Mouse (Mus musculus): ENCODE results near the gene Gucy2c. TPM values are rescaled to one million over a fixed set of nuclear protein-coding genes. Genes with fewer than 3 reads are reported as not detected.
A peak's percentile ranks its signal among the peaks of the same experiment; 100 is the strongest.

Gene Gucy2c
- polyA plus RNA-seq, 1 experiment from 2014 or later, result 78.4 TPM

GRCm38 (mm10) chr6:136672467-136672866 is 109.1 kb downstream of the Gucy2c start:
- Histone ChIP-seq H3K4me1 (replicated peaks; ENCODE audit: control insufficient read depth, insufficient read depth, low read length) (no peaks in the 10 kb centered on the region), H3K36me3 (ENCODE audit: control insufficient read depth, insufficient read depth) (no peaks in the 10 kb centered on the region), H3K9ac (ENCODE audit: low read depth, low read length) (no peak overlapping the region), H3K9me3 (ENCODE audit: control insufficient read depth) (no peaks in the 10 kb centered on the region), H3K4me3 (ENCODE audit: low read depth, low read length) (no peak overlapping the region), H3K27ac (ENCODE audit: low read depth, low read length) (no peak overlapping the region), H3K4me2 (replicated peaks; ENCODE audit: low read depth) (no peak overlapping the region), H3K27me3 (replicated peaks; ENCODE audit: control insufficient read depth, insufficient read depth, low read length) (no peaks in the 10 kb centered on the region)
- 39% methylated on average over 7 of the region's 7 CpGs for WGBS
- TF ChIP-seq CTCF (IDR thresholded peaks at IDR 0.05; ENCODE audit: low read depth), result peak; percentile 33
- no peak; the same call in 1 of the 2 replicates for ATAC-seq

- 0 out of 2 replicates have a peak, but pooled peaks have one; percentile 27 for ATAC-seq
- TF ChIP-seq CTCF (IDR thresholded peaks at IDR 0.05; ENCODE audit: low read depth), result no peak
Measured at GRCm38 (mm10) chr6:136669274-136669673, 112.3 kb downstream of the Gucy2c start.

DNA sequence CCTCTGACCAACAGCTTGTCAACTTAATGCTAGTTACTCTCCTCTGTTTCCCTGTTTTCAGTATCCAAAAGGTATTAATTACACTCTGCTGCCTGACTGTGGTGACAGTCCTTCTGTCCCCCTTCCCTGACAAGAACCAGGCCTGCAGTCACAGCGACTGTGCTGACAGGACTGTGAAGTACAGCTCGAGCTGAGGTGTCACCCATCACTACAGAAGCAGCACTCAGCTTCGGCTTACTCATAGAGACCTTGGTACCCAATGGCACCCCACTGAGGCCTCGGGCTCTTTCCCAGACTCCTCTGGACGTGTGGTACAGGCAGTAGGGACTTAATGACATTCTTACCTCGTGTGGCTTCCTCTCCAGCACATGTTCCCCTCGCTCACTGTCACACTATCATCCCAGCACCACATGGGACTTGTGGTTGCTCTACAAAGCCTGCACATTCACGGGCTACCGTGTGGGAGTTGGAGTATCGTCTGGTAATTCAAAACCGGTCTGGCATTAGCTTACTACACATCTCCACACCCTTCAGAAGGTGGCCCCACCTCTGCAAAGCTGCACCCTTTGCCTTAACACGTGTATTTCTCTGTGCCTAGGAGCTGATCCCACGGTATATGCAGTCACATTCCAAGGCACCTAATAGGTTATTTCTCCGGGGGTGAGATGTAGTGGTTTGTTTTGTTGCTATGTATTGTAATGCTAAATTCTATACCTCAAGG is 113.1 kb downstream of the Gucy2c start:
- no peak overlapping the region for H3K4me2 ChIP-seq (replicated peaks; ENCODE audit: low read depth)
- H3K4me1 ChIP-seq (replicated peaks; ENCODE audit: control insufficient read depth, insufficient read depth, low read length), result no peaks in the 10 kb centered on the region
- no peaks in the 10 kb centered on the region for H3K36me3 ChIP-seq (ENCODE audit: control insufficient read depth, insufficient read depth)
- no peaks in the 10 kb centered on the region for H3K27me3 ChIP-seq (replicated peaks; ENCODE audit: control insufficient read depth, insufficient read depth, low read length)
- H3K27ac ChIP-seq (ENCODE audit: low read depth, low read length), result no peak overlapping the region
- no peaks in the 10 kb centered on the region for H3K9me3 ChIP-seq (ENCODE audit: control insufficient read depth)
- 41% methylated on average over 14 of the region's 14 CpGs for WGBS
- TF ChIP-seq CTCF (IDR thresholded peaks at IDR 0.05; ENCODE audit: low read depth), result no peak
- peak; percentile 74 for ATAC-seq
- no peak overlapping the region for H3K9ac ChIP-seq (ENCODE audit: low read depth, low read length)
- no peak overlapping the region for H3K4me3 ChIP-seq (ENCODE audit: low read depth, low read length)

More at GRCm38 (mm10) chr6:136669274-136669673, 112.3 kb downstream of the Gucy2c start:
- no peak overlapping the region for H3K27ac ChIP-seq (ENCODE audit: low read depth, low read length)
- H3K9ac ChIP-seq (ENCODE audit: low read depth, low read length), result no peak overlapping the region
- H3K36me3 ChIP-seq (ENCODE audit: control insufficient read depth, insufficient read depth), result no peaks in the 10 kb centered on the region
- H3K4me3 ChIP-seq (ENCODE audit: low read depth, low read length), result no peak overlapping the region
- H3K4me1 ChIP-seq (replicated peaks; ENCODE audit: control insufficient read depth, insufficient read depth, low read length), result no peaks in the 10 kb centered on the region
- H3K9me3 ChIP-seq (ENCODE audit: control insufficient read depth), result no peaks in the 10 kb centered on the region
- 66% methylated on average over 5 of the region's 5 CpGs for WGBS
- no peak overlapping the region for H3K4me2 ChIP-seq (replicated peaks; ENCODE audit: low read depth)
- H3K27me3 ChIP-seq (replicated peaks; ENCODE audit: control insufficient read depth, insufficient read depth, low read length), result no peaks in the 10 kb centered on the region

GRCm38 (mm10) chr6:136662063-136662462 is 119.5 kb downstream of the Gucy2c start:
- Histone ChIP-seq H3K4me1 (replicated peaks; ENCODE audit: control insufficient read depth, insufficient read depth, low read length) (peaks cover 4% of the 10 kb centered on the region; the same call in 1 of the 2 replicates), H3K4me3 (ENCODE audit: low read depth, low read length) (peak overlapping the region; percentile 47; the same call in 1 of the 2 replicates), H3K9ac (ENCODE audit: low read depth, low read length) (peak overlapping the region; percentile 50; the same call in 1 of the 2 replicates), H3K4me2 (replicated peaks; ENCODE audit: low read depth) (peak overlapping the region; percentile 81), H3K36me3 (ENCODE audit: control insufficient read depth, insufficient read depth) (no peaks in the 10 kb centered on the region), H3K9me3 (ENCODE audit: control insufficient read depth) (no peaks in the 10 kb centered on the region), H3K27ac (ENCODE audit: low read depth, low read length) (peak overlapping the region; percentile 84; the same call in 1 of the 2 replicates), H3K27me3 (replicated peaks; ENCODE audit: control insufficient read depth, insufficient read depth, low read length) (0 out of 2 replicates have a peak, but pooled peaks cover 4% of the 10 kb centered on the region)
- 34% methylated on average over 11 of the region's 11 CpGs for WGBS
- ATAC-seq, result 0 out of 2 replicates have a peak, but pooled peaks have one; percentile 10
- TF ChIP-seq CTCF (IDR thresholded peaks at IDR 0.05; ENCODE audit: low read depth), result no peak

DNA sequence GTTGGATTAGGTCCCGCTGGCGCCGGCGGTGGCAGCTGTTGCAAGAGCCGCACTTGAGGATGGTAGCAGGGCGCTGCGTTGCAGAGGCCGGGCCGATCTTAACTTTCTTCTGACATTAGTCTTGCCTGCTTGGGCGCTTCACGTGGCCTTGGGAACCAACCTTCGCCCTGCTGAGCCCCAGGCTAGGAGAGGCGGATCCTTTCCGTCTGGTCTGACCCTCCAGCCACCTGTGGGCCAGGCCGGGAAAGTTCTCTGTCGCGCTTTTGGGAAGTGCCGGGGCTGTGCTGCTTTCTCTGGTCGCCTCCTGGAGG is 119.9 kb downstream of the Gucy2c start, which contains the start of gene Plbd1:
TSS of gene Plbd1 (minus strand) at position 223 of the 311 bp plus-strand sequence.
- Histone ChIP-seq H3K4me3 (ENCODE audit: low read depth, low read length) (peak within 1 kb of the TSS; percentile 47), H3K9ac (ENCODE audit: low read depth, low read length) (peak within 1 kb of the TSS; percentile 50; the same call in 1 of the 2 replicates), H3K27me3 (replicated peaks; ENCODE audit: control insufficient read depth, insufficient read depth, low read length) (0 out of 2 replicates have a peak, but pooled peaks cover 4% of the 10 kb centered on the region), H3K9me3 (ENCODE audit: control insufficient read depth) (no peaks in the 10 kb centered on the region), H3K27ac (ENCODE audit: low read depth, low read length) (peak within 1 kb of the TSS; percentile 84), H3K4me2 (replicated peaks; ENCODE audit: low read depth) (peak within 1 kb of the TSS; percentile 81), H3K36me3 (ENCODE audit: control insufficient read depth, insufficient read depth) (no peaks in the 10 kb centered on the region), H3K4me1 (replicated peaks; ENCODE audit: control insufficient read depth, insufficient read depth, low read length) (peaks cover 4% of the 10 kb centered on the region; the same call in 1 of the 2 replicates)
- peak; percentile 81 for ATAC-seq
- no peak for TF ChIP-seq CTCF (IDR thresholded peaks at IDR 0.05; ENCODE audit: low read depth)
- 3% methylated on average over 19 of the region's 19 CpGs for WGBS

GRCm38 (mm10) chr6:136660831-136661705 is 120.5 kb downstream of the Gucy2c start:
- ATAC-seq, result peak; percentile 41
- H3K36me3 ChIP-seq (ENCODE audit: control insufficient read depth, insufficient read depth), result no peaks in the 10 kb centered on the region
- H3K4me3 ChIP-seq (ENCODE audit: low read depth, low read length), result peak overlapping the region; percentile 47
- 21% methylated on average over 34 of the region's 34 CpGs for WGBS
- no peak for TF ChIP-seq CTCF (IDR thresholded peaks at IDR 0.05; ENCODE audit: low read depth)
- H3K9me3 ChIP-seq (ENCODE audit: control insufficient read depth), result no peaks in the 10 kb centered on the region
- H3K4me1 ChIP-seq (replicated peaks; ENCODE audit: control insufficient read depth, insufficient read depth, low read length), result peaks cover 4% of the 10 kb centered on the region; the same call in 1 of the 2 replicates
- H3K27ac ChIP-seq (ENCODE audit: low read depth, low read length), result peak overlapping the region; percentile 84
- H3K27me3 ChIP-seq (replicated peaks; ENCODE audit: control insufficient read depth, insufficient read depth, low read length), result 0 out of 2 replicates have a peak, but pooled peaks cover 4% of the 10 kb centered on the region
- H3K4me2 ChIP-seq (replicated peaks; ENCODE audit: low read depth), result peak overlapping the region; percentile 81
- peak overlapping the region; percentile 50; the same call in 1 of the 2 replicates for H3K9ac ChIP-seq (ENCODE audit: low read depth, low read length)

Measured in intestine, postnatal 0 days (tissue).